Mouse (Mus musculus): ENCODE measurements around the gene Abca12. TPM values are rescaled to one million over a fixed set of nuclear protein-coding genes. Genes with fewer than 3 reads are reported as not detected.

The Abca12 gene
- total RNA-seq, 2 experiments from 2014 or later: 0.11 to 0.32 TPM

GRCm38 (mm10) chr1:71196191-71196590, 218.5 kb downstream of the Abca12 start:
- DNase-seq (ENCODE audit: low spot score in 2 of 2): no peak

DNA sequence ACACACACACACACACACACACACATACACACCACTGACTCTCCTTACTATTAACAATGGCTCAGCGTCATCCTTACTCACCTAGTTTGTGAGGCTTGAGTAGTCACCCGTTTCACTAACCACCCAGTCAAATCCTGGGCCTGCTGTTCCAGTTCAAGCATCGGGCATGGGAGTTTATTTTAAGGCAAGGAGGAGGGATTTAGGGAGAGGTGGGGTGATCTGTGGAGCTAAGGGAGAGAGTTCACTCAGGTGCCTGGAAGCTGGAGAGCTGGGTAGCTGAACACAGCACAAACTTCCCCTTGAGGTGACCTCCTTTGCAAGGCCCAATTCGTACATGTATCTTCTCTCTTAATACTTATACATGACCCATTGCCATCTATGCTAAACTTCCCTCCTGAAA, 219.4 kb downstream of the Abca12 start:
- DNase-seq (ENCODE audit: low spot score in 2 of 2): no peak

DNA sequence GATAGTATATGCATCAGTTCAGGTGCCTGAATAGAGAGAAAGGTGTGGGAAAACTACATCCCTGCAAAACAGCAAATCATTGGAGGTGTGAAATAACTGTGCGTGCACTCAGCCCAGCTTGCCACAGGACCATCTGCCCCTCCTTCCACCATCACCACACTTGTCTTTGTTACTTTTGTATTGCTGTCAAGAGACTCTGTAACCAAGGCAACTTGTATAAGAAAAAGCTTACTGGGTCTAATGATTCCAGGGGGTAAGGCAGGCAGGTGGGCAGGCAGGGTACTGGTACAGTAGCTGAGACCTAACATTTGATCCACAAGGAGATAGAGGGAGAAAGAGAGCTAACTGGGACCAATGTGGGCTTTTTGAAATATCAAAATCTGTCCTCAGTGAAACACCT, 220.8 kb downstream of the Abca12 start:
- DNase-seq (ENCODE audit: low spot score in 2 of 2): no peak

Other genes starting within 250 kb of the Abca12 start
- gene Atic, start 142.2 kb upstream of the Abca12 start, total RNA-seq (2021): 10 to 100 TPM; 41.9 to 42.8 TPM
- 100 to 1,000 TPM; 130 to 131 TPM for gene Fn1, start 238.3 kb upstream of the Abca12 start, total RNA-seq (2021)